Comparison of ENCODE assay signal across 25 mouse cellular contexts in the genomic region with DNA sequence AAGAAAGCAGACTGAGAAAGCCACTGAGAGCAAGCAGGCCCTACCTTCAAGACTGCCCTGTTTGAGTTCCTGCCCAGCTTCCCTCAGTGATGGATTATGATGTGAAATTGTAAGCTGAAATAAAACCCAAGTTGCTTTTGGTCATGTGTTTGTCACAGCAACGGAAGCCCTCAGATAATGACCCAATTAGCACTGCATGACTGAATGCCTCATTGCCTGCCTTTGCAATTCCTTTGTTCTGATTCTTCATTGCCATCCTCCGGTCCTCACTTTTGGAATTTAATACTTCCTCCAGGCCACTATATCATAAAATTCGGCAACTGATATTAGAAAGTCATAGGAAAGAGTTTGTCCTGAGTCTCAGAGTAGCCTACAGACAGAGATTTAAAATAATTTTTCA. TPM values are rescaled to one million over a fixed set of nuclear protein-coding genes. Genes with fewer than 3 reads are reported as not detected.
"Had no signal": no experiment of that assay in that cellular context is flagged by ENCODE, and none has a peak within 500 bp of the region (broad histone marks: within the 10 kb centered on the region; RNA-seq: fewer than 3 reads in every experiment).

No protein-coding gene starts in this region.

- H3K27me3 ChIP-seq: midbrain, embryonic 12.5 days; neural tube, embryonic 13.5 days; neural tube, embryonic 15.5 days had no signal

- H3K4me1 ChIP-seq: midbrain, embryonic 10.5 days; neural tube, embryonic 13.5 days; neural tube, embryonic 15.5 days had no signal

- H3K27ac ChIP-seq: midbrain, embryonic 10.5 days; midbrain, embryonic 12.5 days; neural tube, embryonic 13.5 days; neural tube, embryonic 15.5 days had no signal

- H3K9ac ChIP-seq: lung, embryonic 14.5 days; midbrain, embryonic 12.5 days; neural tube, embryonic 13.5 days; neural tube, embryonic 15.5 days had no signal

- H3K4me3 ChIP-seq: midbrain, embryonic 10.5 days; midbrain, embryonic 12.5 days; myocyte; neural tube, embryonic 13.5 days; neural tube, embryonic 15.5 days had no signal

- H3K9me3 ChIP-seq: midbrain, embryonic 10.5 days; midbrain, embryonic 12.5 days; neural tube, embryonic 13.5 days; neural tube, embryonic 15.5 days had no signal

- DNase-seq: lung, adult 18-20 months; lung, embryonic 14.5 days; lung, postnatal 10 days; lung, postnatal 4 days; midbrain, embryonic 14.5 days; right cerebral cortex, adult 18-20 months; right cerebral cortex, postnatal 25 days; right cerebral cortex, postnatal 4 days; spleen, adult 18-20 months; thymus, adult 18-20 months; thymus, postnatal 14 days; thymus, postnatal 36 days had no signal

- H3K4me2 ChIP-seq: lung, embryonic 14.5 days; midbrain, embryonic 12.5 days; neural tube, embryonic 13.5 days; neural tube, embryonic 15.5 days had no signal

- H3K36me3 ChIP-seq: midbrain, embryonic 10.5 days; midbrain, embryonic 12.5 days; neural tube, embryonic 13.5 days; neural tube, embryonic 15.5 days had no signal

- ATAC-seq: midbrain, embryonic 16.5 days had no signal

RNA-seq across cellular contexts. Expression of gene Gm4922, which starts 9.0 kb away (rescaled TPM):
- total RNA-seq: megakaryocyte, adult 5-6 weeks; megakaryocyte-erythroid progenitor cell, adult 5-6 weeks had no signal
- polyA plus RNA-seq: lung, embryonic 14.5 days; lung, embryonic 16.5 days; midbrain, embryonic 10.5 days; myocyte; neural tube, embryonic 11.5 days; small intestine, adult 2 months; stomach, embryonic 14.5 days; thymus, postnatal 0 days had no signal

RNA-seq across cellular contexts. Expression of gene Arfgef3, which starts 33.8 kb away (rescaled TPM):
- polyA plus RNA-seq: myocyte had no signal
